Mouse (Mus musculus): ENCODE measurements around the gene Cdca8.
A peak's percentile ranks its signal among the peaks of the same experiment; 100 is the strongest.
"Not testable (repeated sequence)": the region's sequence is repeated elsewhere in the genome, so short reads cannot be mapped to it uniquely, and the experiment has no call there.

Cdca8 gene

DNA sequence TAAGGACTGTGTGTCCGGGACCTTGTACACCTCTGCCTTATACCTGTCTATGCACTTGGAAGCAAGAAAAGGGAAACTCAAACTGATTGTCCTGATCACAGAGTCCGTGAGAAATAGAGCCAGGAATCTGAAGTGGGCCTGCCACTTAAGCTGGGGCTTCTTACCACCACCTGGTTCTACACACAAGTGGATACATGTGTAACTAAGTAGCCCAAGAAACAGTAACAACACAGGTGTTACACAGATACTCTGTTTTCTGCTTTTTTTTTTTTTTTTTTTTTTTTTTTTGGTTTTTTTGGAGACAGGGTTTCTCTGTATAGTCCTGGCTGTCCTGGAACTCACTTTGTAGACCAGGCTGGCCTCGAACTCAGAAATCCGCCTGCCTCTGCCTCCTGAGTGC lies at the start of gene Cdca8:
TSS of gene Cdca8 (minus strand) at position 101 of the 400 bp plus-strand sequence.
- not testable (repeated sequence) for DNase-seq

DNA sequence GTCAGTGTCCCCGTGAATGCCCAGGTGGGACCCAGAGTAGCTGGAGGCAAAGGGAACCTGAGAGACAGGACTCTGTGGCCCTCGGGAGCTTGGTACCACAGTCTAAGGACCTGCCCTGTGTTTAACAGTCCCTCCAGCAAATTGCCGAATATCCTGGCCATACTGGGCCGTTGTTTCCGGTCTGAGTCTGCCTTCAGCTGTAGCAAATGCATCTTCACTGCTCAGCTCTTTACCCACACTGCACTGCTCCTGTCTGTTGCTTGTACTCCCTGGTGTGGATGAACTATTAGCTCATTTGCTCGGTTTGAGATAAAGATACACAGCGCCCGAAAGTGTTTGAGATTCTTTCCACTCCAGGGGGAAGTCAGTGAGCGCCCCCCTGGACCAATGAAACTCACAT lies 49.3 kb upstream of the Cdca8 start:
- DNase-seq: no peak

DNA sequence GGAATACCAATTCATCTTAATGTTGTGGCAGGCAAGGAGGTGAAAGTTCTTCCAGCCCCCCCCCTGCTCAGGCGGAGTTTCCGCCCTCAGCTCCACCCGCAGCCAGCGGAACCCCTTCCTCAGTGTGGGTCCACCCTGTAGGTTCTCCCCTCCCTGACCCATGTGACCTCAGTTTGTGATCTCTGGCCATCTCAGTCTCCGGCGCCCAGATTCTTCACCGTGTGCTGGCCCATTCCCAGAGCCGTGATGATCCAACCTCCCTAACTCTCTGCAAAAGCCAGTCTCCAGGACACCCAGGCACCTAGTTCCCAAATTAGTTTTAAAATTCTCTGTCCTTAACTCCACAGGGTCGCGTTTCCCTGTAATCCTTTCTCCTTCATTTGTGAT lies 48.6 kb upstream of the Cdca8 start:
- no peak for DNase-seq

DNA sequence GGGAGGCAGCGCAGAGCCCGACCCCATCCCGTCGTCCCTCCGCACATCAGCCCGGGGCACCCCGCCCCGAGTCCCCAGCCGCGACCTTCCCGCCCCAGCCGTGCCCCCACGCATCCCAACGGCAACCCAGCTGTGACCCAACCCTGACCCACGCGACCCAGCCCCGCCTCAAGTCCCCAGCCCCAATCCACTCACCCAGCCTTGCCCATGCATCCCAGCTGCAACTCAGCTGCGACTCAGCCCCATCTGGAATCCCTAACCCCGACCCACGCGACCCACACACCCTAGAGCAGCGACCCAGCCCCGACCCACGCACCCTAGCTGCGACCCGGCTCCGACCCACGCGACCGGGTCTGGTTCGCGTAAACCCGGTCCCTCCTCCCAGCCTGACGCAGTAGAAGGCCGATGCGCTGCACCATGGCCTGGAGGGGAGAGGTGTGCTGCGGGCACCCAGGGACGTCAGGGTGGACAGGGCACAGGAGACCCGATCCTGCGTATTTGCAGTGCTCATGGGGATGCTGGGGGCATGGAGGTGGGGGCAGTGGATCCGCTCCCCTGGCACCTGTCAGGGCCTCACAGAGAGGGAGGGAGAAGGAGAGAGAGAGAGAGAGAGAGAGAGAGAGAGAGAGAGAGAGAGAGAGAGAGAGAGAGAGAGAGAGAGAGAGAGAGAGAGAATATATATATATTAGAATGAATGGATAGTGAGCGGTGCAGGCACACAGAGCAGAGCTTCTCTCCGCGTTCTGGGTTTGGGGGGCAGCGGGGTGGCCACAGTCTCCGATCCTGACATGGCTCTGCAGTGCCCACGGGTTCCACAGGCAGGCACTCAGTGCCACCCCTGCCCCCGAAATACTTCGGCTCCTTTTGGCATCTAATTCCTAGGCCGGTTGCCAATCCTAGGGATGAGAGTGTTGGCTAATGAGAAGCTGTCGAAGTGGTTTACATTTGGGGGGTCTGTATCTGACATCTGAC lies 47.9 kb upstream of the Cdca8 start:
- DNase-seq: no peak

DNA sequence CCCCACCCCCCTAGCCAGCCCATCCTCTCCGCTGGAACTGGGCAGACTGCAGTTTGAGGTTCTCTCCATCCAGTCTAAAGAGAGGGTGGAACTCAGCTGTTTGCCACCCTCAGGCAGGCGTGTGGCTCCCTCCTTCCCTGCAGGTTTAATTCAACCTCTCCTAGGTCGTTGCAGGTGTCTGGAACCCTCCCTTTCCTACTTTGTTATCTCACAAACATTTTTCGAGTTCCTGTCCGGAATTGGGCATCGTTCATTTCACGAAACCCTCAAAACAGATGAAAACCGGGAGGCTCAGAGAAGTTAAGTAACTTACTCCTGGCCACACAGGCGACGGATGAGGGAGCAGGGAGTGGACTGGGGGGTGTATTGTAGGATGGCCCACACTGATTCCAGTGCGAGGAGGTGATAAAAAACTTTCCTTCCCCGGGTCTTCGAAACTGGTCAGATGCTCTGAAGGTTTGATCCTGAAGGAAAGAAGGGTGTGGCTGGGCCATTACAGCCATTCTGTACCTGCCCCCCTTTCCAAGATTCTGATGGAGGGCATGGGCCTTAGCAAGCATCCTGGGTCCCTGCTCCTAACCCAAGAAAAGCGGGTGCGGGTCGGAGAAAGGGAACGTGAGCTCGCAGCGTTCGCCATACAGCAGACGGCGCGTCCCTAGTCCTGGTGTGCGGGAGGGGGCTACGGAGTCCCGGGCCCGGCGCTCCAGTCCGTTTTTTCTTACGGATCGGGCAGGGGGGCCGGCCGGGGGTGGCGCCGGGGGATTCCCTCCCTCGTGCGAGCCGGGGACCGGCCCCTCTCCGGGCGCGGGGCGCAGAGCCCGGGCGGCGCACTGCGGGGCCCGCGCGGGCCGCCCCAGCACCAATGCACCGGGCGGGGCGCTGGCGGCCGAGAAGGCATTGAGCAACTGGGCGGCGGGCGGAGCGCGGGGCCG lies 46.8 kb upstream of the Cdca8 start, which contains the start of gene Rspo1:
TSS of gene Rspo1 (plus strand) at position 760 of the 932 bp plus-strand sequence.
- peak; percentile 26 for DNase-seq

DNA sequence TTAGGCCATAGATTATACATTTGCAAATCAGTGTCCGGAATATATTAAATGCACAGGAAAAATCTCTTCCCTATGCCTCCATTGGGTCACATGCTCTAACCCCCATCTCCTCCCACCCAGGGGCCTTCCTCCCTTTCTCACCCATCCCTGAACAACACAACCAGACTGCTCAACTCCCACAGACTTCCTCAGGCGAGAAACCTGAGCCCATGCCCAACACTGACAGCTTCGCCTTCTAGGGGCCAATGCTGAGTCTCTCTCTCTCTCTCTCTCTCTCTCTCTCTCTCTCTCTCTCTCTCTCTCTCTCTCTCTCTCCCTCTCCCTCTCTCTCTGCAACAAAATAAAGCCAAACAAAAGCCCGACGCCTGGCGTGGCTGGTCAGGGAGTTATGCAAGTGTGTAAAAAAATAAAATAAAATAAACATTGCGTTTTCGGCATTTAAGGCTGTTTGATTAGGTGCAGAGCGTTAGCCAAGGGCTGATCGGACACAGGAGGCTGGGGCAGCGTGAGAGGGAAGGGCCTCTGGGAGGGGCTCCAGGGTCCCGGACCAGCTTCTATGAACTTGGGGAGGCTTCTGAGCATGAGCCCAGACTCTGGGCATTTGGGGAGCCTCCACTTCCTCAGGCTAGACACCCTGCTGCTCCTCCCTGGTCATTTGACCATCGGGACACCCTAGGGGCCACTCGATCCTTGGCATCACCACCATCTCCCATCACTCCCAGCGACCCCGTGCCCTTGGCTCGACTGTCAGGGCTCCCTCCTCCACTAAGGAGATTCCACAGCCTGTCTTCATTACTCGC lies 46.0 kb upstream of the Cdca8 start:
- no peak for DNase-seq

DNA sequence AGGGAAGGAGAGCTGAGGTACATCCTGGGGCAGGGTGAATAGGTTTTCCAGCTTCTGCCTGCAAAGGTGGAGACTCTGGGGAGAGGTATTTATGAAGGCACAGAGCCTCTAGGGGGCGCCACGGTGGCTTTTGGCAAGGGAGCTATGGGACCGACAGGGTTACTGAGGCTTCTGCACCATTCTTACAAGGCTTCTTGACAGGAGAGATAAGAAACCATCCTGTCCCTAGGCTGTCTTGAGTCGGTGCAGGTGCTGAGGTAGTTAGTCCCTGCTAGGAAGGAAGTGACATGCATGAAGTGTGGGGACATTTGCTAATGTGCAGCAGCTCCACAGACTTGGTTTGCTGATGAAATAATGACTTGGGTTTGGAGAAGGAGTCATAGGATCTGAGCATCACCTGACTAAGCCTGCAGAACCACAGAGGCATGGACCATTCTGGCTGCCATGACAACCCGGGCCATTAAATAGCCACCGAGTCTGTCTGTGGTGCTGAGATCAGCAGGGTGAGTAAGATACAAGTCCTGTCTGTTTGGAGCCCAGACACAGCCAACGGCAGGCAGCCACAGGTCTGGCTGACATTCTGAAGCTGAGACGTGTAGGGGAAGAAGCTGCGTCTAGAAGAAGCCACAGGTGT lies 44.9 kb upstream of the Cdca8 start:
- peak; percentile 82 for DNase-seq

DNA sequence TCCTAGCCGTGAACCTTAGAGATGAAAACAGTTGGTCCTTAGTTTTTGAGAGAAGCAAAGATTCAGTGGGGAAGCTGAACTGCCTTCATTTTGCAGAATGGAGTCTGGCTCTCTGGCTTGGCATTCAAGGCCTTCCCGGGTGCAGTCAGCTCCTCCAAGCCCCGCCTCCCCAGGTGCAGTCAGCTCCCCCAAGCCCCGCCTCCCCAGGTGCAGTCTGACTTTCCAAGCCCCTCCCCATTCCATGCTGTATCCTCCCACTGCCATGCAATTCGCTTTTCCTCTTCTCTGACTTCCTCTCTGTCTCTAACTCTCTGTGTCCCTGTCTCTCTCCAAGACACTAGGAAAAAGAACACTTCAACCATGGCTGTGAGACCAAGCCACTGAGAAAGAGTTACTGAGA lies 39.1 kb upstream of the Cdca8 start:
- no peak for DNase-seq

DNA sequence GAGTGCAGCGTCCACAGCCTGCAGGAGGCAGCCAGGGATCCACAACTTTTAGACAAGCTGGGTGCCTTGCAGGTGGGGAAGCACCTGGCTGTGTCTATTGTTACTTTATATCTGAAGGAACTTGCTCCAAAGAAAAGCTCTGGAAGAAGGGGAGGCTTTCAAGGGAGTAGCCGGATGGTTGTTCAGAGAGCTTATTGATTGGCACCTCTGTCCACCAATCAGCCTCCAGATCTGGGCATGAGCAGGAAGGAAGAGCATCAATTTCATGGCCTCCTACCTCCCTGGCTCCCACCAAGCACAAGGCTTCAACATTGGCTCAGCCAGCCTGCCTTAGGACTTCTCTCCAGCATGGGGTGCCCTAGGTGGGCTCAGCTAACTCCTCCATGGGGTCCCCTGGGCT lies 34.2 kb upstream of the Cdca8 start:
- no peak for DNase-seq

DNA sequence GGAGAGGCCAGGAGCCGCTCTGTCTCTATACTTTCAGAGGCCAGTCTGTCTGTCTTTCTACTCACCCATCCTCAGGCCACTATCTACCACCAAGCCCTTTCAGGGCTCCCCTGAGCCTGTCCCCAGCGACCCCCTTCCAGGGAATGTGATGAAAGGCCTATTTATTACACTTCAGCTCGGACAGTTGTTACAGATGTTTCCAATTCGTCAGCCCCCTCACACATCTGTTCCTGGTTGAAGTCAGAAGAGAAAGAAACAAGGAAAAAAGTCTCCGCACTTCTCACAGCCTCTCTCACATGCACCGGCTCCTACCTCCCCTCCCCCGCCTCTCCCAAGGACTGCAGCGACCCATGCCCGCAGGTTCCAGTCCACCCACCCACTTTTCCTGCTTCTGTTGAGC lies 33.2 kb upstream of the Cdca8 start:
- DNase-seq: no peak

DNA sequence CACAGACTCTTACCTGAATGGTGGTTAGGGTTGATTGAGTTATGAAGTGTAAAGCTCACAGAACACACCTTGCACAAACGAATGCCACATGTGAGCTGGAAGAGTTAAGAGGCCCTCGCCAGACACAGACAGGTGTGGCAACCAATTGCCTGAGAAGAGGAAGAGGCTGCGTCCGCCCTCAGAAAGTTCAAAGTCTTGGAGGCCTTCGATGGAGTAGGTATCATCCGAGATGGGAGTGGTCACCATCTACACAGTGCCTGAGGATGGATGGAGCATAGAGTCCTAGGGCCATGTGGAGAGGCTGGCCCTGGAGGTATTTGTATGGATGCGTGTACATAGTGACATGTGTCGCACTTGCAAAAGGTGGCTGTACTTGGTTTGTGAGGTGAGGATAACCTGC lies 32.0 kb upstream of the Cdca8 start:
- no peak for DNase-seq

DNA sequence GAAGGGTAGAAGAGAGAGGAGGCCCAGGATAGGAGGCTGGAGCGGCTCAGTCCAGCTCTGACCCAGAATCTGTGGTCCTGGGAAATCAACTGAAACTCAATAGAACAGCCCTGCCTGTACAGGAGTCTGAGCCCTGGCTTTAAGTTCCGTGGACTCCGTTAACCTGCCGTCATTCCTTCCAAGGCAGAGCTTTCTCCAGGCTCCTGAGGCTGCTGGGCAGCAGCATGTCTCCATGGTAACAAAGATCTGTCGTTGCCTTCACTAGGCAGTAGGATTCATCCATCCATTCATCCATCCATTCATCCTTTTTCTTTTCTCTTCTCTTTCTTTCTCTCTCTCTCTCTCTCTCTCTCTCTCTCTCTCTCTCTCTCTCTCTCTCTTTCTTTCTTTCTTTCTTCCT lies 31.6 kb upstream of the Cdca8 start:
- DNase-seq: no peak

DNA sequence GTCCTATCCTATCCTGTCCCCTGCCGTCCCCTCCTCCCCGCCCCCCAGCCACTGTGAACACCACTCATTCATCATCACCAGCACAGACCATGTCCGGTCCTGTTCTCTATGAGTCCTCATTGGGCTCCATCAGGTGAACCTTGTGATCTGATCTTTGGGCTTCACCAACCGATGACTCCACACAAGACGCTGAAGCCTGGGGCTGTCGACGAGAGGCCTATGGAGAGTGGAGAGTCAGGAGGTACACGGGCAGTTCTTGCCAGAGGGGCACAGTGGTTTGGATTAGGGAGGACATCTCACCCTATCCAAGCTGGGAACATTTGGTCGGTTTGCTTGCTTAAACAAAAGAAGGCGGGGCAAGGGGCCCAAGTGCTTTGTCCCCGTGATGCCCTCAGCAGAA lies 31.1 kb upstream of the Cdca8 start:
- DNase-seq: no peak

DNA sequence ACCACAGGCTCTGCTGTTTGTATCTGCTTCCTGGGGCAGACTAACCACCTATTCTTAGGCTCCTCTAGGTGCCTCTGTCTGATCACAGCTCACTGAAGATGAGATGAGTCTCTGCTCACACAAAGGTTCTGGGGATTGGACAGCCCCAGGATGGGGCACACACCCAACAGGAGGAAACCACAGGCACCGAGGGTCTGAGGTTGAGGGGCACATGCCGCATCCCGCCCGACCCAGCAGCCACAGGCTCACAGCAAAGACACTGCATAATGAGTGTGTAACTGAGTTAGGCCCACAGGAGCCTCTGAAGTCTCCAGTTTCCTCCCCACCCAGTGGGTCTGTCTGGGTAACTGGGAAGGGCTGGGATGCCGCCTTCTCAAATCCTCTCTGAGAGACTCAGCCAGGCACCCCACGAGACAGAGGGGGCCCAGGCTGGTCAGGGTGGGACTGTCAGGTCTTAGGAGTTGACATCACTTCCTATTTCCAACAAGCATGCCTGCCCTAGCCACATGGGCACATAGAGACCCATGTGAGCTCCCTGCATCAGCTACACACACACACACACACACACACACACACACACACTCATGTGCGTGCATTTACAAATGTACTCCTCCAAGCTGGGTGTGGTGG lies 30.2 kb upstream of the Cdca8 start:
- peak; percentile 21 for DNase-seq

DNA sequence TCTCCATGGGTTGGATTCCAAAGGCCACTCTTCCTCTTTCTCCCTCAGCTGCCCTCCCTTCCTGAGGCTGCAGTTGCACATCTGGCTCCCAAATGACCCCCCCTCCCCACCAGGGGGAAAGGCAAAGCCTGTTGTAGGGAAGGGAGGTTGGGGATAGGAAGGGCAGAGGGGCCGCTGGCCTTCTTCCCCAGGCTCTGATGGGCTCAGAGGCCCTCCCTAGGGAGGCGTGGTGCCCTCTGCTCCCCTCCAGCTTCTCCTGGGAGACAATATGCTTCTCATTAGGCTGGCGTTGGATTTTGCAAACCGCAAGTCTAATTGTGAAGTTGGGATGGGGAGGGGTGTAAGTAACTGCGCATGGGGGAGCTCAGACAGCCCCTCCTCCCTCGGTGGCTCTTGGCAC lies 29.6 kb upstream of the Cdca8 start:
- no peak for DNase-seq

DNA sequence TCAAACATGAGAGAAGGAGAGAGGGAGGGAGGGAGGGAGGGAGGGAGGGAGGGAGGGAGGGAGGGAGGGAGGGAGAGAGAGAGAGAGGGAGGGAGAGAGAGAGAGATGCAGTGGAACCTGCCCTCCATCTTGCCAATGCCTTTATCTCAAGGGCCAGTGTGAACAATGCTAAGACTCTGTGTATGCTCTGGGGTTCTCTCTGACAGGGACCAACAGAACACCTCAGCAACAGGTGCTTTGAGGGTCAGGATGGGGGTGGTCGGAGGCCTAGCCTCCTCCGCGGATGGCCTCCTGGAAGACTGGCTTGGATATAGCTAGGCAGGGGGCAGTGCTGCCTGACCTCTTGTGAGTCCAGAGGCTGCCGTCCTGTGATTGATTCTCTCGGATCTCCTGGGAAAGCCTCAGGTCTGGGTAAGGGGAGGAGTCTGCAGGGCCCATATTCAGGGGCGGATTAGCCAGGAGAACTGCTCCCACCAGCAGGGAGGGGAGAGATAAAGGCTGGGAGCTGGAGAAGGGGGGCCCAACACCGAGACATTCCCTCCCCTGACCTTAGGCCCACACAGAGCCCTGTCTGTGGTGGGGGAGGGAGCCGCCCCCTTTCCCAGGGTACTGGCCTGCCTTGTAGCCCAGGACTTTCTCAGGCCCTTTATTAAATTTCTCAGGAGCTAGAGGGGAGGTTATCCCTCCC lies 25.9 kb upstream of the Cdca8 start:
- DNase-seq: no peak

DNA sequence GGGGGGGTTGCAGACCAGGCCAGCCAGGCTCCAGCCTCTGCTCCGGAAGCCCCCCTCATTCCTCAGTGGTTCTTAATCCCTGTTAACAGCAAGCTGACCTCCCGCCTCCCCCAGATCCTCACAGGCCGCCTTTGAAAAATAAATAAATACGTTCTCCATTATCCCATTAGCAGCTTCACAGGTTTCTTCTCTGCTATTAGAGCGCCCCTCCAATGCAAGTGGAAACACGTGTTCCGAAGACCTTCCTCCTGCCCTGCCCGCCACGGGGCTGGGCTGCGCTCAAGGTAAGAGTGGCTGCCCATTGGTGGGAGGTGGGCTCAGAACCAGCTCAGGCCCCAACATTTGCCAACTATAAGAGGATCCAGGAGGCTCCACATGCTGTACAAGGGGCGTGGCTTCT lies 23.5 kb upstream of the Cdca8 start:
- DNase-seq: no peak

DNA sequence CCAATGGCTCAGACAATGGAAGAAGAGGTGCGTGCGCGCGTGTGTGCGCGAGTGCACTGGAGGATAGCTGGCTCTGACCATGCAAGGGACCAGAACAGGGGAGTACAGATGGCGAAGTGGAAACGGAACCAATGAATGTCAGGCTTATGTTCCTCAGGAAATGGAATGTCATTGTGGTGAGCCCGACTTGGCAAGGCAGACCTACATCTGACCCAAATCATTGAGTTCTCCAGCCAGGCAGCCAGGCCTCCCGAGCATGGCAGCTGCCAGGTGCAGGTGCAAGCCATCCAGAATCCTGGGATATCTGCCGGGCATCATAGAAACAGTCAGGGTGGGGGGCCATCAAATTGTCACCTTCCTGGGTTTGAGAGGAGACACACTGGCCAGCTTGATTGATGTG lies 21.8 kb upstream of the Cdca8 start:
- DNase-seq: no peak

DNA sequence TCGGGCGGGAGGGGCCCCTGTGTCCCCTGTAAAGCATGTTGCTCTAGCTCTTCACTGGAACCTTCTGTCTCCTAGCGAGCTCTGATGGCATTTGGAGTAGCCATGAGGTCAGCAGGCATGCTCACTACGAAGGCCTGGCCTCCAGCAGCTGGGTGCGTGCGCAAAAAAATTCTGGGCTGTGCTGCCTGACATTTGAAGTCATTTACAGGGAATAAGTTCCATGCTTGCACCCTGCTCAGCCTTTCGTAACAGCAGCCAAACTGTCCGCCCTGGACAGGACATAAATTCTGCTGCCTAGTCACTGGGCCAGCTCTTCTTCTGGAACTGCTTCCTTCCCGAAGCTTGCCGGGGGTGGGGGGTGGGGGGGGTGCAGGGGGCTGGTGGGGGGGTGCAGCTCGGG lies 20.0 kb upstream of the Cdca8 start:
- no peak for DNase-seq

DNA sequence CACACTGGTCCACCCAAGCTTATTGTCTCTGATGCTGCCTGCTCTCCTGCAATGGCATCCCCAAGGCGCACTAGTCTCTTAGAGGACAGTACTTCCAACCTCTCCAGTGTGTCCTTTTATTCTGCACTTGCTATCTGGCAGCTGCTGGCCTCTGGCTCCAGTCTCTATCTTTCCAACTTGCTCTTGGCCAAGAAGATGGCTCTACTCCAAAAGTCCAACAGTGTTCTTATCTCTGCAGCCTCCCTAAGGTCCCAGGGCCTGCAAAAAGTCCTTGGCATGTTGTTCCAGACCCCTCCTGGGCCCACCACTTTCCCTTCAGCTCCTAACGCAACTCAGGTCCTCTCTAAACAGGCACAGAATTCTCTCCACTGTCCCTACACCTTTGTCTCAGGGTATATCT lies 18.2 kb upstream of the Cdca8 start:
- no peak for DNase-seq

DNA sequence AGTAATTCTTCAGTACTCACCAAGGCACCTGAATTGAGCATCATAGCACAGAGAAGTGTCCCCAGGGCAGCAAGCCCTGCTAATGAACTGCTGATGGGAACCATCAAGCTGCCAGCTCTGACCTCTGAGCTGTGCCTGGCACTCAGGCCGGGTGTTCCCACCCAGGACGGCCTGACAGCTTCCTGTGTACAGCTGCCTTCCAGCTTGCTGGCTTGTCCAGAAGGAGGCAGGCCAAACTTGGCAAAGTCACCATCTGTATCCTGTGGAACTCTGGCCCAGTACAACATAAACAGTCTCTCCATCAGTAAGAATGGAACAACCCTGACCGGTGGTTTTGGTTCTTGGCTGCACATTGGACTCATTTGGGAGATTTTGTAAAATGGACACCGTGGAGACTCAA lies 14.4 kb upstream of the Cdca8 start:
- no peak for DNase-seq

Data from thymus, postnatal 4 days (tissue).